Mouse (Mus musculus) frontal cortex, postnatal 36 days (tissue): Measurements from ENCODE around the gene Elf1.

Source experiments
- DNase-seq, 2 experiments: peaks; one replicate each; pipeline ENCODE4 v3.0.0; 2022; ENCODE audit warnings: low spot score in 2 of 2

Elf1 gene

GRCm38 (mm10) chr14:79489150-79489549 lies 8.2 kb downstream of the Elf1 start:
- no peak for DNase-seq

- DNase-seq = no peak
Observed at GRCm38 (mm10) chr14:79490246-79490645, 9.3 kb downstream of the Elf1 start.

GRCm38 (mm10) chr14:79494349-79494748 lies 13.4 kb downstream of the Elf1 start:
- no peak for DNase-seq

- no peak for DNase-seq
Observed at GRCm38 (mm10) chr14:79499326-79499725, 18.3 kb downstream of the Elf1 start.

GRCm38 (mm10) chr14:79500756-79501155 lies 19.8 kb downstream of the Elf1 start:
- no peak for DNase-seq

GRCm38 (mm10) chr14:79503371-79504075 lies 22.5 kb downstream of the Elf1 start:
- DNase-seq = no peak

GRCm38 (mm10) chr14:79504246-79505006 lies 23.4 kb downstream of the Elf1 start:
- no peak for DNase-seq

- DNase-seq = no peak
Observed at GRCm38 (mm10) chr14:79506207-79506606, 25.2 kb downstream of the Elf1 start.

GRCm38 (mm10) chr14:79507846-79508245 lies 26.9 kb downstream of the Elf1 start:
- DNase-seq = no peak

GRCm38 (mm10) chr14:79508662-79509305 lies 27.8 kb downstream of the Elf1 start:
- no peak for DNase-seq

GRCm38 (mm10) chr14:79511521-79511920 lies 30.5 kb downstream of the Elf1 start:
- DNase-seq = no peak

- DNase-seq = no peak
Observed at GRCm38 (mm10) chr14:79513951-79514350, 33.0 kb downstream of the Elf1 start.

GRCm38 (mm10) chr14:79515100-79515499 lies 34.1 kb downstream of the Elf1 start:
- DNase-seq = no peak

- DNase-seq = no peak
Observed at GRCm38 (mm10) chr14:79515511-79516242, 34.7 kb downstream of the Elf1 start.

- DNase-seq = no peak
Observed at GRCm38 (mm10) chr14:79516243-79516610, 35.2 kb downstream of the Elf1 start.

- no peak for DNase-seq
Observed at GRCm38 (mm10) chr14:79516751-79517150, 35.8 kb downstream of the Elf1 start.

GRCm38 (mm10) chr14:79517185-79517740 lies 36.3 kb downstream of the Elf1 start:
- no peak for DNase-seq

GRCm38 (mm10) chr14:79518123-79518522 lies 37.1 kb downstream of the Elf1 start:
- DNase-seq = no peak

- DNase-seq = no peak
Observed at GRCm38 (mm10) chr14:79518761-79519662, 38.0 kb downstream of the Elf1 start.

GRCm38 (mm10) chr14:79519663-79519975 lies 38.6 kb downstream of the Elf1 start:
- DNase-seq = no peak

GRCm38 (mm10) chr14:79520612-79521011 lies 39.6 kb downstream of the Elf1 start:
- DNase-seq = no peak
